Mouse (Mus musculus): Measurements from ENCODE around the gene Lpin2. TPM values are rescaled to one million over a fixed set of nuclear protein-coding genes. Genes with fewer than 3 reads are reported as not detected.

The Lpin2 gene
- polyA plus RNA-seq, 1 experiment from 2014 or later, result 45.6 TPM

DNA sequence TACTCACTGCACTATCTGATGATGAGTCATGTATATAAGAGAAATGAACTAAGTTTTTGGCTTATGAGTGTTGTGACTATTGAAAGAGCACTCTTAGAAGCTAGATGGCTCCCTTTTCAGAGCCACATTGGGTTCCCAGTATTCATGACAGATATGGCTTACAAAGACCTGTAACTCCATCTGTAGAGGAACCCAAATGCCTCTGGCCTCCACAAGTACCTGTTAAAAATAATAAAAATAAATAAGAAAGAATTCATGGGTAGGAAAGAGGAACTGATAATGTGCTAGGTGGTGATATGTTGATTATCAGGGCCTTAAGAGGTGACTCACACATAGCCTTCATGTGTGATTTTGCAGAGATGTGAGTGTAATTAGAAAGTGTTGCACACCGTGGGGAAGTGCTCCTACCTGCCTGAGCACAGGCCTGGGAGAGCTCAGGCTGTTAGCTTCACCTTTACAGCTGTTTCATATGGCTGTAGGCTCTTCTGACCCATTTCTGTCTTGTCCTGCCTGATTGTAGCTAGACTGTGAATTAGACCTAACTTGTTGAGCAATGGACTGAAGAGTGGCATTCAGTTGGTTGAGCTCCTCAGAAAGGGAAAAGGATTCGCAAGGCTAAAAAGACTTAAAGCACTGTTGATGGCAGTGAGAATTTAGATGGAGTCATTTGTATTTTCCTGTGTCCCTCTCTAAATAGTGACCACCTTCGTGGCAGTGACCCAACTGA, 12.7 kb downstream of the Lpin2 start:
- DNase-seq (ENCODE audit: low spot score) (no peak), ATAC-seq (replicated peaks; ENCODE audit: low FRiP score, low read depth) (no peak)
- WGBS, result 60% methylated on average over 3 of the region's 3 CpGs
- no peaks in the 10 kb centered on the region for H3K27me3 ChIP-seq (ENCODE audit: insufficient read depth, low read length)
- H3K4me2 ChIP-seq (ENCODE audit: low read length), result peak overlapping the region; percentile 46; the same call in 1 of the 2 replicates
- no peak overlapping the region for H3K9ac ChIP-seq (ENCODE audit: low read depth, low read length)
- no peaks in the 10 kb centered on the region for H3K36me3 ChIP-seq (ENCODE audit: insufficient read depth, low read length)
- H3K4me3 ChIP-seq (replicated peaks; ENCODE audit: low read depth, low read length), result no peak overlapping the region
- H3K27ac ChIP-seq, result no peak overlapping the region
- H3K9me3 ChIP-seq (replicated peaks; ENCODE audit: low read length), result no peaks in the 10 kb centered on the region
- TF ChIP-seq CTCF (IDR thresholded peaks at IDR 0.05; ENCODE audit: low read depth), result no peak
- H3K4me1 ChIP-seq (replicated peaks; ENCODE audit: insufficient read depth, low read length), result peaks cover 17% of the 10 kb centered on the region

DNA sequence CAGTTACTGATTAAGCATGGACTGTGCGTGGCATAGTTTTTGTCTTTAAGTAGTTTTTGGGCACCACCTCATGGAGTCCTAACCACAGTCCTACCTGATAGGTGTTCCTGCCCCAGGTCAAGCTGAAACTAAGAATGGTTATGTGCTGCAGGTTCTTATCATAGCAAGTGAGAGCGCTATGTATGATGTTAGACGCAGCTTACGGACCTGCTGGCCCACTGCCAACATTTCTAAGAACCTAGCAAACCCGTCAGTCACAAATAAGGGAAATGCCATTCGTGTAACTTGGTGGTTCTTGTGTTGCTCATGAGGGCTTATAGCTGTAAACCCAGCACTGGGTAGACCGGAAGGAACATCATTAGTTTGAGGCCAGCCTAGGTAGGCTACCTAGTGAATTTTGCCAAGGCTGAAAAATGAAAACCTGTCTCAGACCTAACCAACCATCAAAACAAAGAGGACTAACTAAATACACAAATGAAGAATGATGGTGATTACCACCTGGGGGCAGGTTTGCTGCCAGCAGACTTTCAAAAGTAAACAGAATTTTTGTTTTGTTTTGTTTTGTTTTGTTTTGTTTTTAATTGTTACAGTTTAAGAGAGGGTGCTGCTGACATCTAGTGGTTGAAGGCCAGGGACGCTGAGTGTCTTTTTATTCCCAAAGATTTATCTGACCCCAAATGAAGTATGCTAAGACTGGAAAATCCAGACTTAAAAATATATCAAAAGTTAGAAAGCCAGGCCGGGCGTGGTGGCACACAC, 13.5 kb downstream of the Lpin2 start:
- H3K9ac ChIP-seq (ENCODE audit: low read depth, low read length), result no peak overlapping the region
- peak; percentile 81 for DNase-seq (ENCODE audit: low spot score)
- WGBS, result 39% methylated on average over 10 of the region's 10 CpGs
- no peaks in the 10 kb centered on the region for H3K9me3 ChIP-seq (replicated peaks; ENCODE audit: low read length)
- H3K4me2 ChIP-seq (ENCODE audit: low read length), result peak overlapping the region; percentile 46
- H3K36me3 ChIP-seq (ENCODE audit: insufficient read depth, low read length), result no peaks in the 10 kb centered on the region
- H3K4me3 ChIP-seq (replicated peaks; ENCODE audit: low read depth, low read length), result no peak overlapping the region
- ATAC-seq (replicated peaks; ENCODE audit: low FRiP score, low read depth), result no peak
- peak; percentile 80 for TF ChIP-seq CTCF (IDR thresholded peaks at IDR 0.05; ENCODE audit: low read depth)
- no peak overlapping the region for H3K27ac ChIP-seq
- H3K4me1 ChIP-seq (replicated peaks; ENCODE audit: insufficient read depth, low read length), result peaks cover 11% of the 10 kb centered on the region
- H3K27me3 ChIP-seq (ENCODE audit: insufficient read depth, low read length), result no peaks in the 10 kb centered on the region

DNA sequence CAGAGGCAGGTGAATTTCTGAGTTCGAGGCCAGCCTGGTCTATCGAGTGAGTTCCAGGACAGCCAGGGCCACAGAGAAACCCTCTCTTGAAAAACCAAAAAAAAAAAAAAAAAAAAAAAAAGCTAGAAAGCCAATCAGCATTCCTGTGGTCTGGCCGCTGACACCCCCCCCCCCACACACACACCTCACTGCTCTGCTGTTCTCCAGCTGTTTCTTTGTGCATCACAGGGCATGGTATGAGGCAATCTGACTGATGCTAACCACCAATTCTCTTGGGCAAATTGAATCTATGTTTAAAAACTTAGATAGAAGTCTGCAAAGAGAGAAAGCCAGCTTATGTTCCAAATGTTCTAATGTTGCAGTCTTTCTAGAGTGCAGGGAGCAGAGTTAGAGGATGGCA, 14.1 kb downstream of the Lpin2 start:
- Histone ChIP-seq H3K27me3 (ENCODE audit: insufficient read depth, low read length) (no peaks in the 10 kb centered on the region), H3K4me1 (replicated peaks; ENCODE audit: insufficient read depth, low read length) (peaks cover 11% of the 10 kb centered on the region), H3K9ac (ENCODE audit: low read depth, low read length) (no peak overlapping the region), H3K36me3 (ENCODE audit: insufficient read depth, low read length) (no peaks in the 10 kb centered on the region), H3K4me2 (ENCODE audit: low read length) (no peak overlapping the region), H3K4me3 (replicated peaks; ENCODE audit: low read depth, low read length) (no peak overlapping the region), H3K9me3 (replicated peaks; ENCODE audit: low read length) (no peaks in the 10 kb centered on the region), H3K27ac (no peak overlapping the region)
- ATAC-seq (replicated peaks; ENCODE audit: low FRiP score, low read depth), result no peak
- TF ChIP-seq CTCF (IDR thresholded peaks at IDR 0.05; ENCODE audit: low read depth), result no peak
- no peak for DNase-seq (ENCODE audit: low spot score)
- WGBS, result 48% methylated on average over 3 of the region's 3 CpGs

GRCm38 (mm10) chr17:71199346-71199745, 17.0 kb downstream of the Lpin2 start:
- H3K27me3 ChIP-seq (ENCODE audit: insufficient read depth, low read length), result no peaks in the 10 kb centered on the region
- H3K4me1 ChIP-seq (replicated peaks; ENCODE audit: insufficient read depth, low read length), result peaks cover 16% of the 10 kb centered on the region
- no peak overlapping the region for H3K4me3 ChIP-seq (replicated peaks; ENCODE audit: low read depth, low read length)
- H3K9ac ChIP-seq (ENCODE audit: low read depth, low read length), result no peak overlapping the region
- H3K4me2 ChIP-seq (ENCODE audit: low read length), result no peak overlapping the region
- no peaks in the 10 kb centered on the region for H3K9me3 ChIP-seq (replicated peaks; ENCODE audit: low read length)
- H3K27ac ChIP-seq, result no peak overlapping the region
- no peaks in the 10 kb centered on the region for H3K36me3 ChIP-seq (ENCODE audit: insufficient read depth, low read length)
- no peak; the same call in 1 of the 2 replicates for TF ChIP-seq CTCF (IDR thresholded peaks at IDR 0.05; ENCODE audit: low read depth)
- no peak for DNase-seq (ENCODE audit: low spot score)
- ATAC-seq (replicated peaks; ENCODE audit: low FRiP score, low read depth), result no peak
- 55% methylated on average over 3 of the region's 3 CpGs for WGBS

DNA sequence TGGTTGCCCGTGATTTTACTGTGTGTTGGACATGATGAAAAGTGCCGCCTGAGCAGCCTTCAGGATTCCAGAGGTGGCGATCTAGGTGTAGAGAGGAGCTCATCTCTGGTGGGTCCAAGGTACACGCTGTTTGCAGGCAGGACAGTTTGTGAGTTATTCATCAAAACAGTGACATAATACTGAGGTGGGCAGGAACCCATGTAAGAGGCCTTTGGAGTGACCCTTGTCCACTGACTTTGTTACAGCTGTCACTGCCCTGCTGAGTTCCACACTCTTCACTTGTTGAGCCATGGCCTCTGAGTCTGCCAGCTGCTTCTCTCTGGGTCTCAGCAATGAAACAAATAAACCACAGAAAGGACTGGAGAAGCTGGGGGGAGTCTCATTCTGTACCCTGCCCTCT, 19.8 kb downstream of the Lpin2 start:
- Histone ChIP-seq H3K4me3 (replicated peaks; ENCODE audit: low read depth, low read length) (no peak overlapping the region), H3K36me3 (ENCODE audit: insufficient read depth, low read length) (no peaks in the 10 kb centered on the region), H3K4me1 (replicated peaks; ENCODE audit: insufficient read depth, low read length) (peaks cover 12% of the 10 kb centered on the region), H3K9me3 (replicated peaks; ENCODE audit: low read length) (no peaks in the 10 kb centered on the region), H3K27ac (peak overlapping the region; percentile 62; the same call in 1 of the 2 replicates), H3K9ac (ENCODE audit: low read depth, low read length) (no peak overlapping the region), H3K4me2 (ENCODE audit: low read length) (no peak overlapping the region), H3K27me3 (ENCODE audit: insufficient read depth, low read length) (no peaks in the 10 kb centered on the region)
- peak; percentile 91 for ATAC-seq (replicated peaks; ENCODE audit: low FRiP score, low read depth)
- no peak for TF ChIP-seq CTCF (IDR thresholded peaks at IDR 0.05; ENCODE audit: low read depth)
- WGBS, result 59% methylated on average over 4 of the region's 4 CpGs
- DNase-seq (ENCODE audit: low spot score), result no peak

GRCm38 (mm10) chr17:71203998-71204808, 21.8 kb downstream of the Lpin2 start:
- Histone ChIP-seq H3K9ac (ENCODE audit: low read depth, low read length) (no peak overlapping the region), H3K4me2 (ENCODE audit: low read length) (no peak overlapping the region), H3K36me3 (ENCODE audit: insufficient read depth, low read length) (no peaks in the 10 kb centered on the region), H3K9me3 (replicated peaks; ENCODE audit: low read length) (no peaks in the 10 kb centered on the region), H3K27me3 (ENCODE audit: insufficient read depth, low read length) (no peaks in the 10 kb centered on the region), H3K4me3 (replicated peaks; ENCODE audit: low read depth, low read length) (no peak overlapping the region), H3K27ac (0 out of 2 replicates have a peak overlapping the region, but pooled peaks have one; percentile 40), H3K4me1 (replicated peaks; ENCODE audit: insufficient read depth, low read length) (peaks cover 12% of the 10 kb centered on the region)
- ATAC-seq (replicated peaks; ENCODE audit: low FRiP score, low read depth), result no peak
- WGBS, result 78% methylated on average over 9 of the region's 9 CpGs
- DNase-seq (ENCODE audit: low spot score), result no peak
- TF ChIP-seq CTCF (IDR thresholded peaks at IDR 0.05; ENCODE audit: low read depth), result no peak
